Mouse (Mus musculus) cortical plate, adult 2 months (tissue): ENCODE measurements at regions not wholly inside any gene's neighbourhood (a gene's known extent, or its start where the extent isn't known, plus 50 kb on each side); places are given as distances from the start of the nearest gene placed in this dataset.

ENCODE experiments used
- CTCF ChIP-seq: fragments of 200-500 bp; IDR thresholded peaks from 2 replicates; pipeline ENCODE4 v1.5.1; 2011; ENCODE audit warnings: mild to moderate bottlenecking, control low read depth, low read length; ENCODE audit not compliant: insufficient read depth; ENCODE audit errors: extremely low read depth
- POLR2A ChIP-seq: fragments of 200-500 bp; IDR thresholded peaks from 2 replicates; pipeline ENCODE4 v1.6.1; 2011; ENCODE audit warnings: mild to moderate bottlenecking, low read length, control low read depth; ENCODE audit not compliant: insufficient read depth; ENCODE audit errors: extremely low read depth

GRCm38 (mm10) chr13:38819526-38819925 lies 141.1 kb downstream of the Slc35b3 start:
- TF ChIP-seq POLR2A (no peak), CTCF (no peak)
